Mouse (Mus musculus) frontal cortex, postnatal 14 days (tissue): Measurements from ENCODE around the gene Tacc2.

Experiments used
- DNase-seq, 2 experiments: peaks; one replicate each; pipeline ENCODE4 v3.0.0; 2022; ENCODE audit warnings: low spot score in 2 of 2

Tacc2 gene

GRCm38 (mm10) chr7:130688601-130689000 lies 111.4 kb downstream of the Tacc2 start:
- DNase-seq, result no peak

GRCm38 (mm10) chr7:130690869-130691268 lies 113.6 kb downstream of the Tacc2 start:
- no peak for DNase-seq

- no peak for DNase-seq
Measured at GRCm38 (mm10) chr7:130691931-130692330, 114.7 kb downstream of the Tacc2 start.

- peak; percentile 66 to 70 for DNase-seq
Measured at GRCm38 (mm10) chr7:130692392-130692942, 115.2 kb downstream of the Tacc2 start.

- peak in 1 of 2 experiments; percentile 40 for DNase-seq
Measured at GRCm38 (mm10) chr7:130692943-130693799, 115.9 kb downstream of the Tacc2 start.

GRCm38 (mm10) chr7:130693800-130694193 lies 116.6 kb downstream of the Tacc2 start:
- DNase-seq, result no peak

GRCm38 (mm10) chr7:130695669-130696338 lies 118.6 kb downstream of the Tacc2 start:
- no peak for DNase-seq

GRCm38 (mm10) chr7:130696347-130697234 lies 119.4 kb downstream of the Tacc2 start:
- DNase-seq, result peak in 1 of 2 experiments; percentile 21

- DNase-seq, result no peak
Measured at GRCm38 (mm10) chr7:130698480-130698879, 121.2 kb downstream of the Tacc2 start.

- DNase-seq, result no peak
Measured at GRCm38 (mm10) chr7:130701336-130701735, 124.1 kb downstream of the Tacc2 start.

GRCm38 (mm10) chr7:130705230-130705629 lies 128.0 kb downstream of the Tacc2 start:
- DNase-seq, result no peak

GRCm38 (mm10) chr7:130708940-130709339 lies 131.7 kb downstream of the Tacc2 start:
- DNase-seq, result no peak

GRCm38 (mm10) chr7:130709372-130710274 lies 132.4 kb downstream of the Tacc2 start:
- no peak for DNase-seq

- DNase-seq, result no peak
Measured at GRCm38 (mm10) chr7:130711851-130712250, 134.6 kb downstream of the Tacc2 start.

- no peak for DNase-seq
Measured at GRCm38 (mm10) chr7:130713319-130713718, 136.1 kb downstream of the Tacc2 start.

GRCm38 (mm10) chr7:130715467-130715866 lies 138.2 kb downstream of the Tacc2 start:
- no peak for DNase-seq

GRCm38 (mm10) chr7:130716341-130716740 lies 139.1 kb downstream of the Tacc2 start:
- no peak for DNase-seq

- DNase-seq, result no peak
Measured at GRCm38 (mm10) chr7:130716989-130717388, 139.8 kb downstream of the Tacc2 start.

GRCm38 (mm10) chr7:130719931-130720598 lies 142.8 kb downstream of the Tacc2 start:
- no peak for DNase-seq
